Mouse (Mus musculus): ENCODE results near the gene Stat2. TPM values are rescaled to one million over a fixed set of nuclear protein-coding genes. Genes with fewer than 3 reads are reported as not detected.

Stat2 gene
- polyA plus RNA-seq, 1 experiment from 2014 or later = 12.0 TPM

GRCm38 (mm10) chr10:128336195-128336594 lies 65.8 kb downstream of the Stat2 start:
- DNase-seq (ENCODE audit: low spot score) (no peak), ATAC-seq (replicated peaks; ENCODE audit: low FRiP score, low TSS enrichment, low read depth) (no peak)
- H3K27ac ChIP-seq (ENCODE audit: low read depth) = no peak overlapping the region
- no peak overlapping the region for H3K4me3 ChIP-seq (ENCODE audit: low read depth, low read length)
- H3K9ac ChIP-seq (ENCODE audit: low read length) = no peak overlapping the region
- H3K9me3 ChIP-seq (ENCODE audit: control insufficient read depth, low read length) = no peaks in the 10 kb centered on the region
- peaks cover 5% of the 10 kb centered on the region for H3K36me3 ChIP-seq (ENCODE audit: control insufficient read depth, insufficient read depth, low read length)
- no peak overlapping the region for H3K4me2 ChIP-seq (ENCODE audit: low read length)
- no peaks in the 10 kb centered on the region for H3K27me3 ChIP-seq (replicated peaks; ENCODE audit: control insufficient read depth, insufficient read depth, low read length)
- 88% methylated on average over 3 of the region's 3 CpGs for WGBS
- H3K4me1 ChIP-seq (replicated peaks; ENCODE audit: control insufficient read depth, insufficient read depth, low read length) = peaks cover 15% of the 10 kb centered on the region

- Histone ChIP-seq H3K27me3 (replicated peaks; ENCODE audit: control insufficient read depth, insufficient read depth, low read length) (no peaks in the 10 kb centered on the region), H3K9me3 (ENCODE audit: control insufficient read depth, low read length) (no peaks in the 10 kb centered on the region)
- 77% methylated on average over 3 of the region's 3 CpGs for WGBS
These were observed 66.2 kb downstream of the Stat2 start for GRCm38 (mm10) chr10:128336597-128336996.

GRCm38 (mm10) chr10:128337306-128338181 lies 67.2 kb downstream of the Stat2 start, which contains the start of gene Cs:
TSS of gene Cs (plus strand) at chr10:128337734.
- Histone ChIP-seq H3K9ac (ENCODE audit: low read length) (peak within 1 kb of the TSS; percentile 87), H3K36me3 (ENCODE audit: control insufficient read depth, insufficient read depth, low read length) (peaks cover 5% of the 10 kb centered on the region)
- WGBS = 1% methylated on average over 58 of the region's 61 CpGs

More at GRCm38 (mm10) chr10:128336597-128336996, 66.2 kb downstream of the Stat2 start:
- peaks cover 15% of the 10 kb centered on the region for H3K4me1 ChIP-seq (replicated peaks; ENCODE audit: control insufficient read depth, insufficient read depth, low read length)
- H3K9ac ChIP-seq (ENCODE audit: low read length) = peak overlapping the region; percentile 14; the same call in 1 of the 2 replicates
- peaks cover 5% of the 10 kb centered on the region for H3K36me3 ChIP-seq (ENCODE audit: control insufficient read depth, insufficient read depth, low read length)
- peak overlapping the region; percentile 97; the same call in 1 of the 2 replicates for H3K4me3 ChIP-seq (ENCODE audit: low read depth, low read length)
- DNase-seq (ENCODE audit: low spot score) (no peak), ATAC-seq (replicated peaks; ENCODE audit: low FRiP score, low TSS enrichment, low read depth) (no peak)
- peak overlapping the region; percentile 68; the same call in 1 of the 2 replicates for H3K27ac ChIP-seq (ENCODE audit: low read depth)
- H3K4me2 ChIP-seq (ENCODE audit: low read length) = peak overlapping the region; percentile 88

GRCm38 (mm10) chr10:128338415-128338814 lies 68.1 kb downstream of the Stat2 start:
- Histone ChIP-seq H3K9me3 (ENCODE audit: control insufficient read depth, low read length) (no peaks in the 10 kb centered on the region), H3K36me3 (ENCODE audit: control insufficient read depth, insufficient read depth, low read length) (peaks cover 5% of the 10 kb centered on the region), H3K4me1 (replicated peaks; ENCODE audit: control insufficient read depth, insufficient read depth, low read length) (peaks cover 15% of the 10 kb centered on the region), H3K27me3 (replicated peaks; ENCODE audit: control insufficient read depth, insufficient read depth, low read length) (no peaks in the 10 kb centered on the region), H3K4me2 (ENCODE audit: low read length) (peak overlapping the region; percentile 88), H3K27ac (ENCODE audit: low read depth) (peak overlapping the region; percentile 92), H3K9ac (ENCODE audit: low read length) (peak overlapping the region; percentile 87), H3K4me3 (ENCODE audit: low read depth, low read length) (peak overlapping the region; percentile 97)
- WGBS = 19% methylated on average over 5 of the region's 5 CpGs
- DNase-seq (ENCODE audit: low spot score) (no peak), ATAC-seq (replicated peaks; ENCODE audit: low FRiP score, low TSS enrichment, low read depth) (0 out of 2 replicates have a peak, but pooled peaks have one; percentile 13)

More at GRCm38 (mm10) chr10:128337306-128338181, 67.2 kb downstream of the Stat2 start, which contains the start of gene Cs:
- peak within 1 kb of the TSS; percentile 92 for H3K27ac ChIP-seq (ENCODE audit: low read depth)
- H3K9me3 ChIP-seq (ENCODE audit: control insufficient read depth, low read length) = no peaks in the 10 kb centered on the region
- H3K4me2 ChIP-seq (ENCODE audit: low read length) = peak within 1 kb of the TSS; percentile 88
- DNase-seq (ENCODE audit: low spot score) (peak; percentile 98), ATAC-seq (replicated peaks; ENCODE audit: low FRiP score, low TSS enrichment, low read depth) (peak; percentile 96)
- no peaks in the 10 kb centered on the region for H3K27me3 ChIP-seq (replicated peaks; ENCODE audit: control insufficient read depth, insufficient read depth, low read length)
- peaks cover 15% of the 10 kb centered on the region for H3K4me1 ChIP-seq (replicated peaks; ENCODE audit: control insufficient read depth, insufficient read depth, low read length)
- peak within 1 kb of the TSS; percentile 97 for H3K4me3 ChIP-seq (ENCODE audit: low read depth, low read length)

GRCm38 (mm10) chr10:128338948-128339347 lies 68.6 kb downstream of the Stat2 start:
- Histone ChIP-seq H3K9ac (ENCODE audit: low read length) (no peak overlapping the region; the same call in 1 of the 2 replicates), H3K9me3 (ENCODE audit: control insufficient read depth, low read length) (no peaks in the 10 kb centered on the region), H3K27ac (ENCODE audit: low read depth) (0 out of 2 replicates have a peak overlapping the region, but pooled peaks have one; percentile 92), H3K4me2 (ENCODE audit: low read length) (peak overlapping the region; percentile 88), H3K27me3 (replicated peaks; ENCODE audit: control insufficient read depth, insufficient read depth, low read length) (no peaks in the 10 kb centered on the region), H3K36me3 (ENCODE audit: control insufficient read depth, insufficient read depth, low read length) (peaks cover 5% of the 10 kb centered on the region), H3K4me3 (ENCODE audit: low read depth, low read length) (peak overlapping the region; percentile 97), H3K4me1 (replicated peaks; ENCODE audit: control insufficient read depth, insufficient read depth, low read length) (peaks cover 15% of the 10 kb centered on the region)
- 77% methylated on average over 2 of the region's 2 CpGs for WGBS
- ATAC-seq (replicated peaks; ENCODE audit: low FRiP score, low TSS enrichment, low read depth) (no peak), DNase-seq (ENCODE audit: low spot score) (no peak)

- no peaks in the 10 kb centered on the region for H3K9me3 ChIP-seq (ENCODE audit: control insufficient read depth, low read length)
- H3K4me1 ChIP-seq (replicated peaks; ENCODE audit: control insufficient read depth, insufficient read depth, low read length) = peaks cover 26% of the 10 kb centered on the region
- H3K4me2 ChIP-seq (ENCODE audit: low read length) = no peak overlapping the region
- 88% methylated on average over 2 of the region's 2 CpGs for WGBS
- peaks cover 5% of the 10 kb centered on the region for H3K36me3 ChIP-seq (ENCODE audit: control insufficient read depth, insufficient read depth, low read length)
- DNase-seq (ENCODE audit: low spot score) (no peak), ATAC-seq (replicated peaks; ENCODE audit: low FRiP score, low TSS enrichment, low read depth) (no peak)
- no peak overlapping the region for H3K27ac ChIP-seq (ENCODE audit: low read depth)
- H3K27me3 ChIP-seq (replicated peaks; ENCODE audit: control insufficient read depth, insufficient read depth, low read length) = no peaks in the 10 kb centered on the region
- H3K4me3 ChIP-seq (ENCODE audit: low read depth, low read length) = no peak overlapping the region
- no peak overlapping the region for H3K9ac ChIP-seq (ENCODE audit: low read length)
These were observed 69.9 kb downstream of the Stat2 start for GRCm38 (mm10) chr10:128340257-128340656.

Other genes with a start within 250 kb of the Stat2 start
- 929 and 986 TPM in 2 replicates for gene Naca, start 235.0 kb upstream of the Stat2 start, polyA plus RNA-seq (2014; fragmentation: Nextera tagmentation; extraction: Ambion mirVana)
- gene Ptges3, start 211.6 kb upstream of the Stat2 start, polyA plus RNA-seq (2014; fragmentation: Nextera tagmentation; extraction: Ambion mirVana) = 465 and 489 TPM in 2 replicates
- 2,618 and 2,654 TPM in 2 replicates for gene Atp5b, start 187.3 kb upstream of the Stat2 start, polyA plus RNA-seq (2014; fragmentation: Nextera tagmentation; extraction: Ambion mirVana)
- 23.7 and 26.2 TPM in 2 replicates for gene Baz2a, start 179.0 kb upstream of the Stat2 start, polyA plus RNA-seq (2014; fragmentation: Nextera tagmentation; extraction: Ambion mirVana)
- 25.3 and 31.0 TPM in 2 replicates for gene Rbms2, start 90.3 kb upstream of the Stat2 start, polyA plus RNA-seq (2014; fragmentation: Nextera tagmentation; extraction: Ambion mirVana)
- gene Gls2, start 76.1 kb upstream of the Stat2 start, polyA plus RNA-seq (2014; fragmentation: Nextera tagmentation; extraction: Ambion mirVana) = 1.7 TPM in 2 replicates
- 34.9 and 37.2 TPM in 2 replicates for gene Spryd4, start 58.8 kb upstream of the Stat2 start, polyA plus RNA-seq (2014; fragmentation: Nextera tagmentation; extraction: Ambion mirVana)
- not detected in 2 replicates for gene Mip, start 44.7 kb upstream of the Stat2 start, polyA plus RNA-seq (2014; fragmentation: Nextera tagmentation; extraction: Ambion mirVana)
- 58.1 and 59.5 TPM in 2 replicates for gene Timeless, start 38.5 kb upstream of the Stat2 start, polyA plus RNA-seq (2014; fragmentation: Nextera tagmentation; extraction: Ambion mirVana)
- gene Apon, start 16.5 kb upstream of the Stat2 start, polyA plus RNA-seq (2014; fragmentation: Nextera tagmentation; extraction: Ambion mirVana) = 0.30 TPM in 2 replicates
- gene Apof, start 1.9 kb upstream of the Stat2 start, polyA plus RNA-seq (2014; fragmentation: Nextera tagmentation; extraction: Ambion mirVana) = 0.15 TPM in 1 of 2 replicates, not detected in the other
- gene Il23a, start 28.2 kb downstream of the Stat2 start, polyA plus RNA-seq (2014; fragmentation: Nextera tagmentation; extraction: Ambion mirVana) = 0.77 TPM in 2 replicates
- 32.7 and 35.0 TPM in 2 replicates for gene Pan2, start 32.8 kb downstream of the Stat2 start, polyA plus RNA-seq (2014; fragmentation: Nextera tagmentation; extraction: Ambion mirVana)
- gene Cnpy2, start 51.9 kb downstream of the Stat2 start, polyA plus RNA-seq (2014; fragmentation: Nextera tagmentation; extraction: Ambion mirVana) = 308 and 317 TPM in 2 replicates
- 244 and 254 TPM in 2 replicates for gene Cs, start 67.2 kb downstream of the Stat2 start, polyA plus RNA-seq (2014; fragmentation: Nextera tagmentation; extraction: Ambion mirVana)
- 11.0 and 15.7 TPM in 2 replicates for gene Coq10a, start 98.4 kb downstream of the Stat2 start, polyA plus RNA-seq (2014; fragmentation: Nextera tagmentation; extraction: Ambion mirVana)
- 12.1 and 13.3 TPM in 2 replicates for gene Ankrd52, start 106.6 kb downstream of the Stat2 start, polyA plus RNA-seq (2014; fragmentation: Nextera tagmentation; extraction: Ambion mirVana)
- gene Slc39a5, start 130.7 kb downstream of the Stat2 start, polyA plus RNA-seq (2014; fragmentation: Nextera tagmentation; extraction: Ambion mirVana) = 47.6 and 56.7 TPM in 2 replicates
- 94.7 and 99.1 TPM in 2 replicates for gene Nabp2, start 140.9 kb downstream of the Stat2 start, polyA plus RNA-seq (2014; fragmentation: Nextera tagmentation; extraction: Ambion mirVana)
- gene Rnf41, start 141.1 kb downstream of the Stat2 start, polyA plus RNA-seq (2014; fragmentation: Nextera tagmentation; extraction: Ambion mirVana) = 30.5 and 36.0 TPM in 2 replicates
- 71.9 and 82.2 TPM in 2 replicates for gene Smarcc2, start 188.7 kb downstream of the Stat2 start, polyA plus RNA-seq (2014; fragmentation: Nextera tagmentation; extraction: Ambion mirVana)
- 1,777 and 1,828 TPM in 2 replicates for gene Myl6, start 223.6 kb downstream of the Stat2 start, polyA plus RNA-seq (2014; fragmentation: Nextera tagmentation; extraction: Ambion mirVana)
- 3.1 TPM in 2 replicates for gene Myl6b, start 228.1 kb downstream of the Stat2 start, polyA plus RNA-seq (2014; fragmentation: Nextera tagmentation; extraction: Ambion mirVana)